Mouse (Mus musculus): ENCODE data around the gene Satb2. TPM values are rescaled to one million over a fixed set of nuclear protein-coding genes. Genes with fewer than 3 reads are reported as not detected.

The Satb2 gene
- total and polyA plus RNA-seq, 3 experiments, result 2.0 to 3.9 (median 2.1) TPM

- Histone ChIP-seq H3K4me2 (ENCODE audit: insufficient read depth, low read depth, poor library complexity, severe bottlenecking) (no peak overlapping the region), H3K4me1 (ENCODE audit: control insufficient read depth in 1 of 2, insufficient read depth in 2 of 2) (peaks cover 0 to 4% of the 10 kb centered on the region in 2 experiments; a peak in 1 of 4 replicates), H3K27ac (ENCODE audit: insufficient read depth, low read depth) (no peak overlapping the region), H3K79me2 (replicated peaks; ENCODE audit: control insufficient read depth, extremely low read depth, insufficient read depth, poor library complexity, severe bottlenecking) (no peaks in the 10 kb centered on the region), H3K9ac (ENCODE audit: insufficient read depth, low read depth) (no peak overlapping the region), H3K9me3 (replicated peaks; ENCODE audit: low read length) (no peaks in the 10 kb centered on the region), H3K4me3 (replicated peaks in 1 of 3; ENCODE audit: low read depth in 2 of 3, low read length in 2 of 3, poor library complexity in 1 of 3) (no peak overlapping the region), H3K27me3 (replicated peaks) (no peaks in the 10 kb centered on the region), H3K36me3 (replicated peaks in 1 of 2; ENCODE audit: control insufficient read depth in 1 of 2, insufficient read depth in 1 of 2, low read length in 1 of 2) (no peaks in the 10 kb centered on the region)
- TF ChIP-seq IRF4 (IDR thresholded peaks at IDR 0.05; ENCODE audit: low read depth, low read length) (no peak), KAT2A (IDR thresholded peaks at IDR 0.05; ENCODE audit: insufficient replicate concordance, low read length) (no peak), POLR2A (IDR thresholded peaks at IDR 0.05; ENCODE audit: low read depth, low read length) (no peak), MEF2A (IDR thresholded peaks at IDR 0.05; ENCODE audit: borderline replicate concordance, low read depth, low read length) (no peak), RAD21 (IDR thresholded peaks at IDR 0.05; ENCODE audit: low read depth, low read length) (no peak), HCFC1 (IDR thresholded peaks at IDR 0.05; ENCODE audit: low read depth, low read length) (no peak), ZKSCAN1 (IDR thresholded peaks at IDR 0.05; ENCODE audit: borderline replicate concordance, low read depth, low read length) (no peak), MYC (IDR thresholded peaks at IDR 0.05; ENCODE audit: low read depth, low read length) (no peak), TCF12 (IDR thresholded peaks at IDR 0.05; ENCODE audit: low read depth, low read length) (no peak), ZC3H11A (IDR thresholded peaks at IDR 0.05; ENCODE audit: low read depth, low read length) (no peak), USF1 (IDR thresholded peaks at IDR 0.05; ENCODE audit: low read depth, low read length) (no peak), JUN (IDR thresholded peaks at IDR 0.05; ENCODE audit: insufficient read depth, low read depth, low read length) (no peak), NELFE (IDR thresholded peaks at IDR 0.05; ENCODE audit: low read depth, low read length) (no peak)
- dilution Hi-C loops (cut with MboI; ENCODE audit: extremely low pct_ligation_motif_present, extremely low pct_unique_long_range_greater_than_20kb, low sequenced_read_pairs) (no loop called here), in situ Hi-C loops (cut with MboI; ENCODE audit: low pct_ligation_motif_present, low pct_unique_long_range_greater_than_20kb, low sequenced_read_pairs) (loop anchor here (25.0 kb wide), 2 partner anchors 417 to 1092 kb away; no protein-coding TSS in a partner anchor)
- no peak for DNase-seq (ENCODE audit: extremely low read depth)
Observed at GRCm38 (mm10) chr1:56979531-56980395, 1.3 kb upstream of the Satb2 start.

- TF ChIP-seq SIN3A (IDR thresholded peaks at IDR 0.05; ENCODE audit: low read length), result no peak
- peak; percentile 89 for TF ChIP-seq SMC3 (IDR thresholded peaks at IDR 0.05; ENCODE audit: low read depth, low read length)
- TF ChIP-seq NRF1 (IDR thresholded peaks at IDR 0.05; ENCODE audit: low read depth, low read length), result no peak
- no peak for TF ChIP-seq BHLHE40 (IDR thresholded peaks at IDR 0.05; ENCODE audit: low read depth, low read length)
- TF ChIP-seq CHD2 (IDR thresholded peaks at IDR 0.05; ENCODE audit: low read length), result no peak; the same call in 1 of the 2 replicates
- no peak for TF ChIP-seq GABPA (IDR thresholded peaks at IDR 0.05; ENCODE audit: insufficient replicate concordance, low read depth, low read length)
- TF ChIP-seq CTCF (conservative IDR thresholded peaks at IDR 0.05 in 1 of 2, IDR thresholded peaks at IDR 0.05 in 1 of 2; ENCODE audit: low read depth in 2 of 2, low read length in 2 of 2), result peak in 1 of 2 experiments; percentile 79; a peak in 2 of 4 replicates
- TF ChIP-seq ELF1 (IDR thresholded peaks at IDR 0.05; ENCODE audit: low read depth, low read length), result peak; percentile 25; the same call in 1 of the 2 replicates
- peak; percentile 40; the same call in 1 of the 2 replicates for TF ChIP-seq IRF4 (IDR thresholded peaks at IDR 0.05; ENCODE audit: low read depth, low read length)
- TF ChIP-seq HCFC1 (IDR thresholded peaks at IDR 0.05; ENCODE audit: low read depth, low read length), result no peak
- 0 out of 2 replicates have a peak, but pooled peaks have one; percentile 3 for TF ChIP-seq MXI1 (IDR thresholded peaks at IDR 0.05; ENCODE audit: low read depth, low read length)
- TF ChIP-seq NELFE (IDR thresholded peaks at IDR 0.05; ENCODE audit: low read depth, low read length), result no peak
- TF ChIP-seq MEF2A (IDR thresholded peaks at IDR 0.05; ENCODE audit: borderline replicate concordance, low read depth, low read length), result peak; percentile 26; the same call in 1 of the 2 replicates
- TF ChIP-seq ZC3H11A (IDR thresholded peaks at IDR 0.05; ENCODE audit: low read depth, low read length), result peak; percentile 45
- TF ChIP-seq RAD21 (IDR thresholded peaks at IDR 0.05; ENCODE audit: low read depth, low read length), result peak; percentile 68
- peak; percentile 40; the same call in 1 of the 2 replicates for TF ChIP-seq TCF12 (IDR thresholded peaks at IDR 0.05; ENCODE audit: low read depth, low read length)
- no peak for TF ChIP-seq ZNF384 (IDR thresholded peaks at IDR 0.05; ENCODE audit: low read depth, low read length)
- TF ChIP-seq PAX5 (IDR thresholded peaks at IDR 0.05; ENCODE audit: low read length), result no peak
- Histone ChIP-seq H3K27ac (ENCODE audit: insufficient read depth, low read depth) (no peak overlapping the region), H3K36me3 (replicated peaks in 1 of 2; ENCODE audit: control insufficient read depth in 1 of 2, insufficient read depth in 1 of 2, low read length in 1 of 2) (no peaks in the 10 kb centered on the region), H3K9ac (ENCODE audit: insufficient read depth, low read depth) (no peak overlapping the region), H3K4me3 (replicated peaks in 1 of 3; ENCODE audit: low read depth in 2 of 3, low read length in 2 of 3, poor library complexity in 1 of 3) (no peak overlapping the region), H3K9me3 (replicated peaks; ENCODE audit: low read length) (no peaks in the 10 kb centered on the region), H3K79me2 (replicated peaks; ENCODE audit: control insufficient read depth, extremely low read depth, insufficient read depth, poor library complexity, severe bottlenecking) (no peaks in the 10 kb centered on the region), H3K27me3 (replicated peaks) (no peaks in the 10 kb centered on the region), H3K4me2 (ENCODE audit: insufficient read depth, low read depth, poor library complexity, severe bottlenecking) (peak overlapping the region; percentile 55), H3K4me1 (ENCODE audit: control insufficient read depth in 1 of 2, insufficient read depth in 2 of 2) (peaks cover 0 to 4% of the 10 kb centered on the region in 2 experiments; a peak in 1 of 4 replicates)
- DNase-seq (ENCODE audit: extremely low read depth), result no peak
- in situ Hi-C loops (cut with MboI; ENCODE audit: low pct_ligation_motif_present, low pct_unique_long_range_greater_than_20kb, low sequenced_read_pairs), result loop anchor here (25.0 kb wide), 2 partner anchors 415 to 1090 kb away; no protein-coding TSS in a partner anchor
- dilution Hi-C loops (cut with MboI; ENCODE audit: extremely low pct_ligation_motif_present, extremely low pct_unique_long_range_greater_than_20kb, low sequenced_read_pairs), result no loop called here
Observed at GRCm38 (mm10) chr1:56977201-56978100, 999 bp downstream of the Satb2 start.

Measured in CH12.LX (cell line).